Mouse (Mus musculus) large intestine, adult 2 months (tissue): Measurements from ENCODE around the gene Cfap100. TPM values are rescaled to one million over a fixed set of nuclear protein-coding genes. Genes with fewer than 3 reads are reported as not detected.

ENCODE experiments used
- DNase-seq: peaks from one replicate; pipeline ENCODE4 v3.0.0-alpha.2; 2012; ENCODE audit warnings: low read depth, low spot score
- WGBS: fragments of 180-500 bp; shearing (Covaris S2); methylation state at CpG from one replicate; pipeline ENCODE4 v1.1.7; 2018; 5-methylcytosine and 5-hydroxymethylcytosine counted together
- polyA plus RNA-seq: library from polyadenylated mRNA; depleted of rRNA; stranded (reverse); fragments of >200 nt; gene quantifications from 2 replicates; pipeline ENCODE4 v1.2.3, GENCODE M21; 2012

Gene Cfap100
- polyA plus RNA-seq, 1 experiment, result 0.30 TPM

DNA sequence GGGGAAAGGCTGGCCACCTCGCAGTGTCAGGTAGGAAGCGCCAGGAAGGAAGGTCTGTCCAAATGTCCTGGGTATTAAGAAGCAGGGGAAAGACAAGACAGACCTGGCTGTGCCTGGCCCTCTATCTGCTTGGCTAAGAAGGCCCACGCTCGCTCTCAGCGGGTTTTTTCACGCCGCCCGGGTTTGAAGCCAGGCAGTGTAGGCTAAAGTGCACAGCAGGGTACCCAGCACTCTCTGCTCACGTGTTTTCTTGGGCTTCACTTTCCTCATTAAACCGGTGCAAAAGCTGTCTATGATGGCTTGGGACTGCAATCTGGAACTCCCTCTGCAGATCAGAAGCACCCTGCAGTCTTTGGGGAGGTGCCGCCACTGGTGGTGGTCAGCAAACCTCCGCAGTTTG, 33.2 kb upstream of the Cfap100 start:
- no peak for DNase-seq

DNA sequence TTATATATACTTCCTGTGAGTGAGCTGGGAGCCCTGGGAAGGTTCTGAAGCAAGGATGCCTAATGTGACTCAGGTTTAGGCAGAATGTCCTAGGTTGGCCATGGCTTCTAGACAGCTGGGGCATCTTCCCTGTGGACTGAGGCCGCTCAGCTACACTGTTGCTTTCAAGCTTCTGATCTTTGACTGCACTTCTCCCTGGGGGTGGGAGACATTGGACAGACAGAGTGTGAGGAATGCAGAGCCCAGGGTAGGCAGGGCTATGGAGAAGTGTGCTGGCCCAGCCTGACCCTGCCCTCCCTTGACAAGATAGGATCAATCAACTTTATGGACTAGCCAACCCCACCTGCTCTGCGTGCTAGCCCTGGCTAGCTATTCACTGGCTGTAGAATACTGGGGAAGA, 32.6 kb upstream of the Cfap100 start:
- 50% methylated on average over 2 of the region's 2 CpGs for WGBS
- no peak for DNase-seq

More for the DNA sequence above, 33.2 kb upstream of the Cfap100 start:
- WGBS, result 38% methylated on average over 12 of the region's 12 CpGs

DNA sequence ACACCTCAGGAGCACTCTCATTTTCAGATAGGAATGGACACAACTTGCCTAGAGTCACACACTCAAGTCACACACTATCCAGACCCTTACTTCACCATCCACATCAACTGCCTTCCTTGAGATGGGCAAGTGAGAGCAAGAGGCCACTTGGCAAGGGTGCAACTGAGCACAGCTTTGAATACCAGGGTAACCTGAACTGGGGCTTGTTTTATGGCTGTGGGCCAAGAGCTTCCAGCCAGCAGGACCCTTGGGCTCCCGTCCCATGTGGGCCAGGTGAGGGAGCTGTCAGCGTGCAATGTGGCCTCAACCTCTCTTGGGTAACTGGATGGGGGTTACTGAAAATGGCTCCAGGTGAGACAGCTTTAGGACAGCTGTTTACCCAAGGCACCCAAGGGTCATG, 28.8 kb upstream of the Cfap100 start:
- DNase-seq, result no peak
- 75% methylated on average over 2 of the region's 2 CpGs for WGBS

GRCm38 (mm10) chr6:90453751-90454150, 25.2 kb upstream of the Cfap100 start:
- DNase-seq, result no peak
- 88% methylated on average over 5 of the region's 5 CpGs for WGBS

GRCm38 (mm10) chr6:90452603-90453002, 24.0 kb upstream of the Cfap100 start:
- DNase-seq, result no peak

DNA sequence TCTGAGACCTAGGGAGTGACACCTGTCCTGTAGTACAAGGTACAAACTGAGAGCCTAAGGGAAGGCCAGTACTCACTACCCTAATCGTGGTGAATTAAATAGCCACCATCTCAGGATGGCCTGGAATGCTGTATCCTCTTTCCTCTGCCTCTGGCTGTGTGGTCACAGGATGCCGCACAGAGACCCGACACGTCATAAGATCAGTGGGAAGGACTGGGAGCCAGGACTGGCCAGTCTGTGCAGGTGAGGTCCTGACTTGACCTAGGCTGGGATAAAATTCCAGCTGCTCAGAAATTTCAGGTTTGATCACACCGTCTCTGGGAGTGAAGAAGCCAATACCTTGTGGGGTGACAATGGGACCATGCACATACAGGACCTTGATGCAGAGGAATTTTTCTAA, 22.9 kb upstream of the Cfap100 start:
- no peak for DNase-seq
- 85% methylated on average over 5 of the region's 5 CpGs for WGBS

GRCm38 (mm10) chr6:90450697-90451096, 22.1 kb upstream of the Cfap100 start:
- no peak for DNase-seq

DNA sequence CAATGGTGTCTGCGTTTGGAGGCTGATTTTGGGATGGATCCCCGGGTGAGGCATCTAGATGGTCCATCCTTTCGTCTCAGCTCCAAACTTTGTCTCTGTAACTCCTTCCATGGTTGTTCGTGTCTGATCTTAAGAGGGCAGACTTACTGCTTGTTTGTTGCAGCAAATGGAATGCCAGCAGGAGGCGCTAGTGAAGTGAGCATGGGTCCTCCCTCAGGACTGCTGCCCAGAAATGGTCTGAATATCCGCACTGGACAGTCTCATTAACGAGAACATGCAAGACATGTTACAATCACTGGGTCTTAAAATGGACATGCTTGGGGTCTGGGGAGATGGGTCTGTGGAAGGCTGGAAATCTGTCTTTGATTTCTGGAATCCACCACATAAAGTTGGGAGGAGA, 21.6 kb upstream of the Cfap100 start:
- 10% methylated on average over 7 of the region's 7 CpGs for WGBS
- DNase-seq, result no peak

More at GRCm38 (mm10) chr6:90450697-90451096, 22.1 kb upstream of the Cfap100 start:
- WGBS, result 42% methylated on average over 5 of the region's 5 CpGs

GRCm38 (mm10) chr6:90446883-90447282, 18.3 kb upstream of the Cfap100 start:
- 58% methylated on average over 4 of the region's 4 CpGs for WGBS
- DNase-seq, result no peak

DNA sequence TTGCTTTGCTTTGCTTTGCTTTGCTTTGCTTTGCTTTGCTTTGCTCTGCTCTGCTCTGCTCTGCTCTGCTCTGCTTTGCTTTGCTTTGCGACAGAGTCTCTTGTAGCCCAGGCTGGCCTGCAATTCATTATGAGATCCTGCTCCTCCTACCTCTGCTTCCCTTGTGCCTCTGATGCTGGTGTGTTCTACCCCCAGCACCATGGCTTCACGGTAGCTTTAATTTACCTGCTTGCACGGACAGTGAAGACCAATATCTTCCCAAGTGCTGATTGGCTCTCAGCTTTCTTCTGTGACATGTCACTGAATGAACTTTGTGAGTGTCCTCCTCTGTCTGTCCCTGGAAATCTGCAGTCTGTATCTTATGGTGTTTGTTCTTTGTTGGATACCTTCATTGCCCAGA, 8.4 kb upstream of the Cfap100 start:
- 84% methylated on average over 3 of the region's 3 CpGs for WGBS
- DNase-seq, result no peak

- 72% methylated on average over 10 of the region's 10 CpGs for WGBS
Observed at GRCm38 (mm10) chr6:90436192-90436907, 7.8 kb upstream of the Cfap100 start.

DNA sequence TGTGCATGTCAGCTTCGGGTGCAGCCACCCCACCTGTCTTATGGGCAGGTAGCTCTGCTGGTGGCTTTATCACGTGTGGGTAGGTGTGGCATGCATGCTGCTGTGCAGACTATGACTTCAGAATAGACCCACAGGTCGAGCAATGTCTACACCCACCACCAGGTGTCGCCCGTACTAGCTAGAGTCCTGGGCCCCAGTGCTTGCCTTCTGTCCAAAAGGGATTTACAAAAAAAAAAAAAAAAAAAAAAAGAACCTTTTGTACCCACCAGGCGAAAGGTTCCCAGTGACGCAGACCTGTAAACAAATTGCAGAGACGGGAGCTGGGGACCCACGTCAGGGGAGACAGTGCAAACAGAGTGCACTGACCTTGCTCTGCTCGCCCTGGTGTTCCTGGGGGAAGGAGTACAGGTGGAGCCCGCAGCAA, 6.6 kb upstream of the Cfap100 start:
- WGBS, result 12% methylated on average over 11 of the region's 11 CpGs
- DNase-seq, result no peak

More at GRCm38 (mm10) chr6:90436192-90436907, 7.8 kb upstream of the Cfap100 start:
- DNase-seq, result no peak

GRCm38 (mm10) chr6:90434687-90435086, 6.1 kb upstream of the Cfap100 start:
- 41% methylated on average over 3 of the region's 3 CpGs for WGBS
- no peak for DNase-seq

DNA sequence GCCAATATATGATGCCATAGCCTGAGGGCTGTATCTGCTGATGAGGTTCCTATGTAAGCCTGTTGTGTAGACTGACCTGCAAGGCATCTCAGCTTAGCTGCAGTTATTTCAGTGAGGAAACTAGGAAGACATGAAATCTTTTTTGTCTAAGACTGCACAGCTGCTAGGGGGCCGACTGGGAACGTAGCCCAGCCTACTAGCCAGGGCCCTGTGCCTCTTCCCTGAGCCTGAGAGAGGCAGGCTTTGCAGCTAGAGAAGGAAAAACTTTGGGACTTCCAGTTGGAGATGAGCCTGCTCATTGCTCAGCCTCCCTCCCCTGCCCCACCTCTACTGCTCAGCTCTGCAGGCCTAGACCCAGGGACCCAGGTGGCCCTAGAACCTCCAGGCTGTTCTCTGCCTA, 2.9 kb upstream of the Cfap100 start:
- DNase-seq, result no peak
- WGBS, result 64% methylated on average over 2 of the region's 2 CpGs

DNA sequence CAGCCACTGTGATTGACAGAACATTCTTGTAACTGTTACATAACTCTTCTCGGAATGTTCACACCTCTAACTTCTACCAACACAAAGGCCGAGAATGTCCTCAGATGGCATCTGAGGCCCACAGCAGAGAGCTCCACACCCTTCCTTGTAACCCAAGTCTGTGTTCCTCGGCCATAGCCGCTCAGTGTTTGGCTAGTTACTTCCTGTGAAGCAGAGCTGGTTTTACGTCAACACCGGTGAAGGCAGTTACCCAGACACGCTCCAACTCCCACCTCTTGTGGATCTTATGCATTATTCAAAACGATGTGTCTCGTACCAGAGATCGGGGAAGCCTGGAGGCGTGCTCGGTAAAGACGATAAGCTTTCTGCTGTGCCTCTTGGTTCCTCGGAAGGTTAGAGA, 1.3 kb upstream of the Cfap100 start:
- DNase-seq, result no peak
- 73% methylated on average over 14 of the region's 14 CpGs for WGBS

GRCm38 (mm10) chr6:90426003-90426402, 2.6 kb downstream of the Cfap100 start:
- DNase-seq, result no peak
- whole genome bisulfite sequencing, result 72% methylated on average over 4 of the region's 4 CpGs

DNA sequence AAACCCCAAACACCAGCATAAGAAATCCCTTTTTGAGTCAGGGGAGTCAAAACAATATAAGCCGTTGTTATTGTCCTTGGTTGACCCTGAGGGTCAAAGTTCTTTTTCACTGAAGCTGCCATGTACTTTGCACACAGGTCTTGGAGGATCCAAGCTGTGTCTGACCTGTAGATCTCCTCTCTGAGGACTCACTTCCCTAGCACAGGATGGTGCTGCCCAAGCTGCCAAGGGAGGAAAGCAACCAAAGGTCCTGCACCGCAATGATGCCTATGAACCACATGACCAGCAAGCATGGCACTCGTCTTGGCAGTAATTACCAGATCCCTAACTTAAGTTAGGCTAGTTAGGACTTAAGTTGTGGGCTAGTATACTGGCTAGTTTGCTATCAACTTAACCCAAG, 3.2 kb downstream of the Cfap100 start:
- DNase-seq, result no peak
- WGBS, result 80% methylated on average over 3 of the region's 3 CpGs

- DNase-seq, result peak; percentile 62
- WGBS, result 7% methylated on average over 14 of the region's 14 CpGs
Observed at GRCm38 (mm10) chr6:90422565-90422964, 6.0 kb downstream of the Cfap100 start.

DNA sequence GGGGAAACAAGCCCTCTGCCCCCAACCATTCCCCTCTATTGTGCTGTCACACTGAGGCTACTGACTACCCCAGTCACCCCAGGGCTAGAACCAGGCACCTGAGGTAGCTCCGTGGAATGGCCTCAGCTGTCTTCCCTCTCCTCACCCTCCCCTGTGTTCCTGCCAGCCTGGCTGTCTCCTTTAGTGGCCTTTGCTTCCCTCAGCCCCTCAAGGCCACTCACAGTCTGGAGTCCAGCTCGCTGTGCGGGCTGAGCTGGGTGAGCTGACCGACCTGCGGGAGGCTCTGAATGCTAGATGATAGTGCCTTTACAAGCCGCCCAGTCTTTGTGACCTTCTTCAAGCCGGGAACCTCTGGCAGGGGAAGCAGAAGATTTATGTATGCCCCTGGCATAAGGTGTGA, 16.7 kb downstream of the Cfap100 start:
- no peak for DNase-seq
- 64% methylated on average over 7 of the region's 7 CpGs for WGBS

DNA sequence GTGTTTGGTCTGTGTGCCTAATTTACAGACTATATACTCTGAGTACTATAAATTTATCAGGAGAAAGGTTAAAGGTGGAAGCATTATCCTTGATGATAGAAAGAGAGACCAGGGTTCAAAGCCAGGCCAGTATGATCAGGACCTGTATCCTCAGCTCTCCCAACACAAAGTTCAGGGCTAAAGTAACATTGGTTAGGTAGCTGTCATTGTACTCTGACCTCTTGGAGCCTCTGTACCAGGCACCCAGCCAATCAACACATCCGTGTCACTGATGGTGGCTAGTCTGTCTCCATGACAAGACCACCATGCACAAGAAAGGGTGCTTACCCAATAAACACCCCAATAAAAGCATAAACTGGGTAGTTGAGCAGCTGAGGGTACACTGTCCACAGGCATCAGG, 17.6 kb downstream of the Cfap100 start:
- DNase-seq, result no peak
- 38% methylated on average over 1 of the region's 1 CpGs for WGBS

DNA sequence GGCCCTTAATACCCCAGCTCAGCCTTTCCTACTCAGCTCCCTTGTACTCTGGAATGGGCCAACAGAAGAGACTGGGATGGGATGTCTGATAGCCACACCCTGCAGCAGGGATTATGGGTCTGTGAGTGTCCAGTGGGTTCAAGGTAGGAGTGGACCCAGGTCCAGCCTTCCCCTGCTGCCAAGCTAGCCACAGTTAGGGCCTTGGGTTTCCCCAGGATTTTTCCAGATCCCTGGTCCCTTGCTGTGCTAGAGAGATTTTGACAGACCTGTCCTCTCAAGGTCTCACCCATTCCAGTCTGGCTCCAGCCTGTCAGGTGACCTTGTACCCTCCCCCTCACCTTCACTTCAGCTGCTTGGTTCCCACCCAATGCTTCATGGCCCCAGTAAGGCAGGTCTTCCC, 20.0 kb downstream of the Cfap100 start:
- no peak for DNase-seq

DNA sequence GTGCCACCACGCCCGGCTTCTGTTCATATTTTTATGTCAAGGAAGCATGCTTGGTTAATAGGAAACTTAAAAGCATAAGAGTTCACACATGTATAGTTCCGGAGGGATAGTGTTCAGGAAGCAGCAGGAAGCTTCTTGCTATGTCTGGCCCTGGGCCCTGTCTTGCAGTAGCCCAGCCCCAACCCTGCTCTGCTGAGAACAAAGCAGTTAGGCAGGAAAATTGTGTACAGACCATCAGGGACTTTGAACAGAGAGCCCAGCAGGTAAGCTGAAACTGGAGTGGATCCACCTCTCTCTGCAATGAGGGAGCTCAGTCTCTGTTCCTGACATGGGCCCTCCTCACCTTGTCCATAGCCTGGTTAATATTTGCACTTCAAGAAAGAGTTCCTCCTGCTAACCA, 31.3 kb downstream of the Cfap100 start:
- DNase-seq, result peak; percentile 36
- WGBS, result 25% methylated on average over 3 of the region's 3 CpGs
